Mouse (Mus musculus) embryonic facial prominence, embryonic 11.5 days (tissue): ENCODE data around the gene Sytl3. TPM values are rescaled to one million over a fixed set of nuclear protein-coding genes. Genes with fewer than 3 reads are reported as not detected.

Source experiments
- ATAC-seq: fragments of 200-750 bp; cut with Nextera tagmentation; replicated peaks from 2 replicates; pipeline ENCODE4 v1.8.0; 2017; ENCODE audit warnings: low read depth; ENCODE audit not compliant: insufficient number of reproducible peaks, low FRiP score, low TSS enrichment
- DNase-seq: peaks from one replicate; pipeline ENCODE4 v3.0.0-alpha.2; 2015; ENCODE audit warnings: low spot score
- H3K27ac ChIP-seq: fragments of 300-500 bp; sonication (generic); replicated peaks from 2 replicates; pipeline ENCODE4 v1.5.1; 2014; ENCODE audit warnings: mild to moderate bottlenecking, low read depth, low read length, control low read depth
- H3K27me3 ChIP-seq: fragments of 300-500 bp; sonication (generic); 2 replicates; pipeline ENCODE4 v1.6.1; 2014; ENCODE audit warnings: mild to moderate bottlenecking, low read length, moderate library complexity, mixed read lengths; ENCODE audit not compliant: control insufficient read depth, insufficient read depth
- H3K36me3 ChIP-seq: fragments of 300-500 bp; sonication (generic); replicated peaks from 2 replicates; pipeline ENCODE4 v1.6.1; 2014; ENCODE audit warnings: low read depth, mild to moderate bottlenecking, low read length, moderate library complexity, mixed read lengths; ENCODE audit not compliant: control insufficient read depth, insufficient read depth
- H3K4me1 ChIP-seq: fragments of 300-500 bp; sonication (generic); 2 replicates; pipeline ENCODE4 v1.6.1; 2014; ENCODE audit warnings: low read length, mixed read lengths; ENCODE audit not compliant: control insufficient read depth, insufficient read depth
- H3K4me2 ChIP-seq: fragments of 300-500 bp; sonication (generic); 2 replicates; pipeline ENCODE4 v1.6.1; 2014; ENCODE audit warnings: low read depth, mild to moderate bottlenecking, control low read depth, low read length, moderate library complexity
- H3K4me3 ChIP-seq: fragments of 300-500 bp; sonication (generic); 2 replicates; pipeline ENCODE4 v1.5.1; 2014; ENCODE audit warnings: low read depth, low read length, control low read depth
- H3K9ac ChIP-seq: fragments of 300-500 bp; sonication (generic); replicated peaks from 2 replicates; pipeline ENCODE4 v1.6.1; 2014; ENCODE audit warnings: mild to moderate bottlenecking, control low read depth, low read length
- H3K9me3 ChIP-seq: fragments of 300-500 bp; sonication (generic); replicated peaks from 2 replicates; pipeline ENCODE4 v1.6.1; 2016; ENCODE audit warnings: mild to moderate bottlenecking, low read length, inconsistent platforms, mixed read lengths; ENCODE audit not compliant: control insufficient read depth
- WGBS: fragments of 180-500 bp; shearing (Covaris S2); extraction: QIAGEN DNeasy Blood & Tissue Kit; methylation state at CpG from one replicate; pipeline ENCODE4 v1.1.7; 2014; 5-methylcytosine and 5-hydroxymethylcytosine counted together
- polyA plus RNA-seq: library from polyadenylated mRNA; unstranded; fragments of >200 nt; fragmentation: Nextera tagmentation; extraction: Ambion mirVana; gene quantifications from 2 replicates; pipeline ENCODE4 v1.2.1, GENCODE M21; 2014

Gene Sytl3
- polyA plus RNA-seq, 1 experiment from 2014 or later = not detected

- Histone ChIP-seq H3K9me3 (no peaks in the 10 kb centered on the region), H3K4me2 (no peak overlapping the region), H3K9ac (no peak overlapping the region), H3K4me3 (no peak overlapping the region), H3K27ac (no peak overlapping the region), H3K36me3 (no peaks in the 10 kb centered on the region), H3K27me3 (no peaks in the 10 kb centered on the region), H3K4me1 (no peaks in the 10 kb centered on the region)
- 88% methylated on average over 8 of the region's 8 CpGs for WGBS
- DNase-seq = no peak
- no peak for ATAC-seq
These were observed 100.0 kb downstream of the Sytl3 start for GRCm38 (mm10) chr17:6758845-6759244.

DNA sequence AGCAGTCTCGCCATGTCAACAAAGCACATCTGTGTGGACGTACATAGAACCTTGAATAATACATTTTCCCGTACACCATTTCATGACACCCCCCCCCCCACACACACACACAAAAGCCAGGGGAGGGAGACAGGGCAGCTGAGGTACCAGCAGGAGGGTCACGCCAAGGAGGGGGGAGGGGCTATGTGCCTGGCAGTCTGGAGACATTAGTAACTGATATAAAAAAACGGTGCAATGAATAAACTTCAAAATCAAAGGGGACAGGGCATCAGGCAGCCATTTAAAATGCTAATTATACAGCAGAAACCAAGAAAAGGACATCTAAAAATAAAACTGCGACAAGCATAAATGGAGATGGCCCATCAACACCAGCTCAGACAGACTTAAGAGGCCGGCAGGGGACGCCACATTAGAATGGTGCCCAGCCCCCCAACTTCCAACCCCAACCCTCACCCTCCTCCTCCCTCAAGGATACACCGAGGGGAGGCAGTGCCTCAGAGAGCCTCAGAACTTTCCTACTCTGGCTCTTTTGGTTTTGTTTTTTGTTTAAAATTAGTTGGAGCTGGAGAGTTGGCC lies 100.9 kb downstream of the Sytl3 start:
- 55% methylated on average over 9 of the region's 9 CpGs for WGBS
- H3K9ac ChIP-seq = no peak overlapping the region
- DNase-seq (no peak), ATAC-seq (no peak)
- no peak overlapping the region for H3K4me3 ChIP-seq
- H3K9me3 ChIP-seq = no peaks in the 10 kb centered on the region
- H3K4me1 ChIP-seq = no peaks in the 10 kb centered on the region
- H3K4me2 ChIP-seq = no peak overlapping the region
- no peaks in the 10 kb centered on the region for H3K27me3 ChIP-seq
- no peak overlapping the region for H3K27ac ChIP-seq
- H3K36me3 ChIP-seq = no peaks in the 10 kb centered on the region

DNA sequence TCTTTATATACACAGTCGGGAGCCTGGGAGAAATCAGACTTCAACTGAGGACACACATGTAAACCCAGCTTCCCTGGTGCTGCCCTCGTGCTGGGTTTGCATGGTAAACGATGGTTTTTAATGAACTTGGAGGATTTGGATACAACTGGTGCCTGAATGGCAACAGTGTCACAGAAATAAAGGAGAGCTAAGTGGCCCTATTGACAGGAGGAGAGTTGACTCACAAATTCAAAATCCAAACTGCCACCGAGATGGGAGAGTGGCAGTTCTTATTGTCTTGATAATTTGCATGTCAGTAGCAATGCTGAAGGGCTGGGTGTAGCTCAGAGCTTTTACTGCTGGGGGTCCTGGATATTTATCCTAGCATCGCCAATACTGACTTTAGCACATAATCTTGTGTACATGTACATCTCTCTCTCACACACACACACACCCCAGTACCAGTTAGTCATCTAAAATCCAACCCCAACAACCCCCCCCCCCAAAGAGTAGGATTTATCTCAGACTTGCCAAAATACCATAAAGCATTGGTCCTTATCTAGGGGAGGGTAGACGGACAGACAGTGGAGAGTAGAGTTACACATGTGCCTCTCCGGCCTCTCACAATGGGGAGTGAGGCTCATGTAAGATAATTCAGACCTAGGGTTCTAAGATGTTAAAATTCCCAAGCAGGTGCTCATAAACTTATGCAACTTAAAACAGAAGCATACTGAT lies 104.8 kb downstream of the Sytl3 start:
- no peak overlapping the region for H3K27ac ChIP-seq
- no peaks in the 10 kb centered on the region for H3K9me3 ChIP-seq
- no peak overlapping the region for H3K4me2 ChIP-seq
- no peak overlapping the region for H3K4me3 ChIP-seq
- WGBS = 56% methylated on average over 7 of the region's 7 CpGs
- H3K36me3 ChIP-seq = no peaks in the 10 kb centered on the region
- ATAC-seq = no peak
- H3K4me1 ChIP-seq = no peaks in the 10 kb centered on the region
- no peaks in the 10 kb centered on the region for H3K27me3 ChIP-seq
- no peak for DNase-seq
- no peak overlapping the region for H3K9ac ChIP-seq

DNA sequence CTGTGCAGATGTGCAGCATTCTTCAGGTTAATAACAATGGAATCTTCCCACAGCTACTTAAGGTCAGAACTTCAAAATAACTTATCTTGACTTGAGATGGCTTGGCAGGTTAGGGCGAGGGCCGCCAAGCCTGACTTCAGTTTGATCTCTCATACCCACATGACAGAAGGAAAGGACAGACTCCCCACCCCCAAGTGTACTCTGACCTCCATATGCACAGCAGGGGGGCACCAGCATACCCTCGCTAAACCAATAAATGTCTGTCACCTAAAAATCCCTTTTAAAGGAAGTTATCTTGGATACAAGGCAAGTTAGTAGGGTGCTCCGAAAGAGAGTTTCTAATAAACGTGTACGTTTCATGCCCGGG lies 105.3 kb downstream of the Sytl3 start:
- 69% methylated on average over 7 of the region's 7 CpGs for WGBS
- no peaks in the 10 kb centered on the region for H3K36me3 ChIP-seq
- H3K4me3 ChIP-seq = no peak overlapping the region
- DNase-seq (no peak), ATAC-seq (no peak)
- H3K4me1 ChIP-seq = no peaks in the 10 kb centered on the region
- H3K9ac ChIP-seq = no peak overlapping the region
- H3K9me3 ChIP-seq = no peaks in the 10 kb centered on the region
- H3K4me2 ChIP-seq = no peak overlapping the region
- no peaks in the 10 kb centered on the region for H3K27me3 ChIP-seq
- no peak overlapping the region for H3K27ac ChIP-seq

DNA sequence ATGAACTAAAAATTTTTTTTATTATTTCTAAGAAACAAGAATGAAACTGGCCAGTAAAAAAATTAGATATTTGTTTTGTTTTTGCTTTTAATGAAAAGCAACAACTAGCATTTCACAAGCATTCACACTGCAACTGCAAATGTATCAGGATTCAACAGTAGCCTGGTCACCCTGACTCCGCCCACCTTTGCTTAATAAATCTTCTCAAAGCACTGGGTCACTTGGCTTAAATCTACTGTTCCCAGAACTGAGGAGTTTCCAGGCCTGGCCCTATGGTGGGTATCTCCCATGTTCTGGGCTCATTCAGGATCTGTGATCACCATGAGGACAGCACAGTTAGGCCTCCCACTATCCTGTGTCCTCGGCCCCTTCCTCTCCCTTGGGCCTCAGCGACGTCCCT lies 105.8 kb downstream of the Sytl3 start:
- ATAC-seq (no peak), DNase-seq (no peak)
- no peak overlapping the region for H3K9ac ChIP-seq
- H3K27ac ChIP-seq = no peak overlapping the region
- H3K4me2 ChIP-seq = no peak overlapping the region
- 76% methylated on average over 4 of the region's 4 CpGs for WGBS
- H3K4me1 ChIP-seq = no peaks in the 10 kb centered on the region
- no peaks in the 10 kb centered on the region for H3K36me3 ChIP-seq
- no peaks in the 10 kb centered on the region for H3K9me3 ChIP-seq
- H3K4me3 ChIP-seq = no peak overlapping the region
- no peaks in the 10 kb centered on the region for H3K27me3 ChIP-seq

DNA sequence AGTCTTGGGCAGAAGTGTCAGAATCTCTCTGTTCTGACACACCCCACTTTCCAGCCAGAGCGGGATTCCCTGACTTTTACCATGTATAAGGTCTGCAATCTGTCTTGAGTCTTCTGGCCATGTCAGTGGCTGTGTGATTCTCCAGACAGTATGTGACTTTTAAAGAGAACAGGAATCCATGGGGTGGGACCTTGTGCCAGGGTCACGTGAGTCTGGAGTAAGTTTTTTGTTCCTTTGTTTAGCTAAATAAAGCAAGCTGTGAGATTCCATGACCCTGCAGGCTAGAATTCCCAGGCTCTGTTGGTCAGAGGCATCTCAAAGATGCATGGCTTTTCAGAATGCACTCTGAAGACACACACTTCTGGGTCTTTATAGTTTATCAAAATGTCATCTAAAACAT lies 107.0 kb downstream of the Sytl3 start:
- no peak for DNase-seq
- Histone ChIP-seq H3K27me3 (no peaks in the 10 kb centered on the region), H3K4me3 (no peak overlapping the region), H3K9ac (no peak overlapping the region), H3K4me1 (no peaks in the 10 kb centered on the region), H3K27ac (no peak overlapping the region), H3K36me3 (no peaks in the 10 kb centered on the region), H3K4me2 (no peak overlapping the region), H3K9me3 (no peaks in the 10 kb centered on the region)
- no peak for ATAC-seq
- WGBS = 39% methylated on average over 2 of the region's 2 CpGs

DNA sequence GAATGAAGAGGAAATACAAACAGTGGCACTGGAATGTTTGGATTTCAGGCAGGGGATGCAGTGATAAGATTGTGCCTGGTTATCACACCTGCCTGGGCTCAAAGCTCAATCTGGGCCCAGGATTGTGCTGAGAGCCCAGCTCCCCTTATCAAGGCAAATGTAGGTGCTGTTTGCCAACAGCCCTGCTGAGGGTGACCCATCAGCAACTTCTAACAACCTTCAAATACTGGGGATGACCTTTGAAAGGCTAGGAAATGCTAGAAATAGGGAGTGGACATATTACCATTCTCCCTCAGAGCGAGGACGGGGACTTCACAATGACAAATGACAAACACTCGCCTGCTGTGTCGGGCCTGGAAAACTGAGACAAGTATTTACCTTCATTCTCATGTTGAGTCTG lies 107.9 kb downstream of the Sytl3 start:
- Histone ChIP-seq H3K4me3 (no peak overlapping the region), H3K4me1 (no peaks in the 10 kb centered on the region; the same call in 1 of the 2 replicates), H3K9me3 (no peaks in the 10 kb centered on the region), H3K4me2 (no peak overlapping the region), H3K27me3 (no peaks in the 10 kb centered on the region), H3K9ac (no peak overlapping the region), H3K27ac (no peak overlapping the region), H3K36me3 (no peaks in the 10 kb centered on the region)
- 92% methylated on average over 4 of the region's 4 CpGs for WGBS
- no peak for ATAC-seq
- no peak for DNase-seq

DNA sequence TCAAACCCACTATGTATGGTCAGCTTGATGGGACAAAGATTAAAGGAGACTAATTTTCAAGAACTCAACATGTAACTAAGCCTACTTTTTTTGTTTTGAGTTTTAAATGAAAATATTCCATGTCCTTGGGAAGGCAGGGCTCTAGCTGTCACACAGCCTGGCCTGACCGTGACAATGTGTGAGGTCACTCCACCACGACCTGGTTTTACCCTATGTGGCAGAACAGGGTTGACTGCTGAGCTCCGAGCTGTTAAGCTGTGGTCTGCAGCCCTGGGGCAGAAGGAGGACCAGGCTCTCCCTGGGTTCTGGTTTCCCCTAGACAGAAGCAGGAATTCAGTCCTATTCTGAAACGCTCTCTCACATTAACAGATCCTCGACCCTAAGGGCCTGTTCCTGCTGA lies 108.9 kb downstream of the Sytl3 start:
- no peak overlapping the region for H3K4me3 ChIP-seq
- H3K36me3 ChIP-seq = no peaks in the 10 kb centered on the region
- H3K27ac ChIP-seq = no peak overlapping the region
- no peak for ATAC-seq
- H3K9ac ChIP-seq = no peak overlapping the region
- no peaks in the 10 kb centered on the region for H3K9me3 ChIP-seq
- no peaks in the 10 kb centered on the region for H3K27me3 ChIP-seq
- no peak for DNase-seq
- WGBS = 38% methylated on average over 5 of the region's 5 CpGs
- H3K4me2 ChIP-seq = no peak overlapping the region
- no peaks in the 10 kb centered on the region; the same call in 1 of the 2 replicates for H3K4me1 ChIP-seq
